Mouse (Mus musculus): ENCODE results near the gene Erp44.

DNA sequence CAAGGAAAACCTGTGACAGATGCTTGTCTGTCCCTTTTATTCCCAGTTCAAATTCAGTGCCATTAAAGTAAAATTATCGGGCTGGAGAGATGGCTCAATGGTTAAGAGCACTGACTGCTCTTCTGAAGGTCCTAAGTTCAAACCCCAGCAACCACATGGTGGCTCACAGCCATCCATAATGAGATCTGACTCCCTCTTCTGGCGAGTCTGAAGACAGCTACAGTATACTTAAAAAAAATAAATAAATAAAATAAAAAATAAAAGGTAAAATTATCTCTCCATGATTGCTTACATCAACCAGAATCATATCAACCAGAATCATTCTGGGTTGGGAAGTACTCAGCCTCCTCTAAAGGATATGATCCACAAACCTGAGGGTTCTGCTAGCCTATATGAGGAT lies 48.7 kb upstream of the Erp44 start:
- TF ChIP-seq TCF12 (IDR thresholded peaks at IDR 0.05; ENCODE audit: low read depth, low read length), result no peak
- no peak for TF ChIP-seq EP300 (IDR thresholded peaks at IDR 0.05; ENCODE audit: low read depth in 1 of 2, low read length in 2 of 2)

Data from MEL (cell line).